Mouse (Mus musculus): ENCODE measurements around the gene Eno2. TPM values are rescaled to one million over a fixed set of nuclear protein-coding genes. Genes with fewer than 3 reads are reported as not detected.

Eno2 gene
- polyA plus RNA-seq, 1 experiment from 2014 or later, result 12.4 TPM

- Histone ChIP-seq H3K4me3 (replicated peaks) (peak within 1 kb of the TSS; percentile 80), H3K9ac (peak within 1 kb of the TSS; percentile 78), H3K9me3 (replicated peaks) (no peaks in the 10 kb centered on the region), H3K4me1 (peaks cover 38% of the 10 kb centered on the region), H3K4me2 (peak within 1 kb of the TSS; percentile 79), H3K27me3 (no peaks in the 10 kb centered on the region), H3K36me3 (peaks cover 69% of the 10 kb centered on the region), H3K27ac (peak within 1 kb of the TSS; percentile 93)
- under 1% methylated on average over 67 of the region's 76 CpGs for WGBS
- peak; percentile 97 for ATAC-seq (replicated peaks; ENCODE audit: low FRiP score)
Measured at GRCm38 (mm10) chr6:124711824-124712782, 57.4 kb downstream of the Eno2 start, which contains the start of the genes Emg1 and Phb2. Emg1 (minus strand) TSS chr6:124712178. Phb2 (plus strand) TSS chr6:124712336.

MicroRNAs within 50 kb of the gene (microRNA counts, 519-probe panel; counts per million panel counts)
- microRNA mmu-miR-141, result 2,543 counts per million, percentile 48 among the panel's probes with 10 or more counts
- 3,228 counts per million, percentile 86 among the panel's probes with 10 or more counts for microRNA mmu-miR-200c

Small RNA genes within 50 kb of the gene (microRNA-seq; reads per million reads assigned to microRNA genes)
- gene Mir141 (626 reads per million, percentile 76 among the genes with 10 or more reads in this experiment), gene Mir200c (4,337 reads per million, percentile 92 among the genes with 10 or more reads in this experiment)

Other genes starting within 250 kb of the Eno2 start
- gene C1s1, start 227.3 kb downstream of the Eno2 start, polyA plus RNA-seq (2015; fragmentation: Nextera tagmentation; extraction: Ambion mirVana), result 21.8 and 23.1 TPM in 2 replicates
- gene C1rb, start 199.4 kb downstream of the Eno2 start, polyA plus RNA-seq (2015; fragmentation: Nextera tagmentation; extraction: Ambion mirVana), result not detected in 2 replicates
- gene C1s2, start 133.6 kb downstream of the Eno2 start, polyA plus RNA-seq (2015; fragmentation: Nextera tagmentation; extraction: Ambion mirVana), result 0.16 and 0.21 TPM in 2 replicates
- 77.4 and 80.4 TPM in 2 replicates for gene Lpcat3, start 106.6 kb downstream of the Eno2 start, polyA plus RNA-seq (2015; fragmentation: Nextera tagmentation; extraction: Ambion mirVana)
- 206 and 224 TPM in 2 replicates for gene Emg1, start 57.5 kb downstream of the Eno2 start, polyA plus RNA-seq (2015; fragmentation: Nextera tagmentation; extraction: Ambion mirVana)
- 401 and 402 TPM in 2 replicates for gene Phb2, start 57.3 kb downstream of the Eno2 start, polyA plus RNA-seq (2015; fragmentation: Nextera tagmentation; extraction: Ambion mirVana)
- 12.5 and 13.3 TPM in 2 replicates for gene Ptpn6, start 31.0 kb downstream of the Eno2 start, polyA plus RNA-seq (2015; fragmentation: Nextera tagmentation; extraction: Ambion mirVana)
- 516 and 519 TPM in 2 replicates for gene Grcc10, start 28.3 kb downstream of the Eno2 start, polyA plus RNA-seq (2015; fragmentation: Nextera tagmentation; extraction: Ambion mirVana)
- gene Gm45234, start 13.7 kb downstream of the Eno2 start, polyA plus RNA-seq (2015; fragmentation: Nextera tagmentation; extraction: Ambion mirVana), result not detected in 2 replicates
- gene Atn1, start 13.1 kb downstream of the Eno2 start, polyA plus RNA-seq (2015; fragmentation: Nextera tagmentation; extraction: Ambion mirVana), result 17.0 and 17.7 TPM in 2 replicates
- gene Lrrc23, start 10.1 kb upstream of the Eno2 start, polyA plus RNA-seq (2015; fragmentation: Nextera tagmentation; extraction: Ambion mirVana), result 0.37 and 0.90 TPM in 2 replicates
- gene Spsb2, start 39.0 kb upstream of the Eno2 start, polyA plus RNA-seq (2015; fragmentation: Nextera tagmentation; extraction: Ambion mirVana), result 15.3 and 18.2 TPM in 2 replicates
- gene Tpi1, start 44.6 kb upstream of the Eno2 start, polyA plus RNA-seq (2015; fragmentation: Nextera tagmentation; extraction: Ambion mirVana), result 717 and 755 TPM in 2 replicates
- gene Usp5, start 59.8 kb upstream of the Eno2 start, polyA plus RNA-seq (2015; fragmentation: Nextera tagmentation; extraction: Ambion mirVana), result 149 and 175 TPM in 2 replicates
- 178 and 185 TPM in 2 replicates for gene Cdca3, start 59.9 kb upstream of the Eno2 start, polyA plus RNA-seq (2015; fragmentation: Nextera tagmentation; extraction: Ambion mirVana)
- 1.1 and 2.9 TPM in 2 replicates for gene Gnb3, start 70.6 kb upstream of the Eno2 start, polyA plus RNA-seq (2015; fragmentation: Nextera tagmentation; extraction: Ambion mirVana)
- gene P3h3, start 88.1 kb upstream of the Eno2 start, polyA plus RNA-seq (2015; fragmentation: Nextera tagmentation; extraction: Ambion mirVana), result 23.7 and 28.6 TPM in 2 replicates
- 1.2 and 1.6 TPM in 2 replicates for gene Gpr162, start 94.3 kb upstream of the Eno2 start, polyA plus RNA-seq (2015; fragmentation: Nextera tagmentation; extraction: Ambion mirVana)
- 0.06 and 0.26 TPM in 2 replicates for gene Cd4, start 118.5 kb upstream of the Eno2 start, polyA plus RNA-seq (2015; fragmentation: Nextera tagmentation; extraction: Ambion mirVana)
- 1.7 and 1.8 TPM in 2 replicates for gene Lag3, start 142.0 kb upstream of the Eno2 start, polyA plus RNA-seq (2015; fragmentation: Nextera tagmentation; extraction: Ambion mirVana)
- gene Ptms, start 150.4 kb upstream of the Eno2 start, polyA plus RNA-seq (2015; fragmentation: Nextera tagmentation; extraction: Ambion mirVana), result 320 TPM in 2 replicates
- 357 and 385 TPM in 2 replicates for gene Mlf2, start 161.7 kb upstream of the Eno2 start, polyA plus RNA-seq (2015; fragmentation: Nextera tagmentation; extraction: Ambion mirVana)
- gene Cops7a, start 195.9 kb upstream of the Eno2 start, polyA plus RNA-seq (2015; fragmentation: Nextera tagmentation; extraction: Ambion mirVana), result 163 and 164 TPM in 2 replicates
- gene Pianp, start 227.0 kb upstream of the Eno2 start, polyA plus RNA-seq (2015; fragmentation: Nextera tagmentation; extraction: Ambion mirVana), result 1.4 and 3.1 TPM in 2 replicates
- gene Zfp384, start 239.5 kb upstream of the Eno2 start, polyA plus RNA-seq (2015; fragmentation: Nextera tagmentation; extraction: Ambion mirVana), result 16.1 and 17.8 TPM in 2 replicates